Mouse (Mus musculus): ENCODE results near the gene Gm44805. TPM values are rescaled to one million over a fixed set of nuclear protein-coding genes. Genes with fewer than 3 reads are reported as not detected.
A peak's percentile ranks its signal among the peaks of the same experiment; 100 is the strongest.

Gm44805 gene
- not detected for polyA plus RNA-seq (2021)

DNA sequence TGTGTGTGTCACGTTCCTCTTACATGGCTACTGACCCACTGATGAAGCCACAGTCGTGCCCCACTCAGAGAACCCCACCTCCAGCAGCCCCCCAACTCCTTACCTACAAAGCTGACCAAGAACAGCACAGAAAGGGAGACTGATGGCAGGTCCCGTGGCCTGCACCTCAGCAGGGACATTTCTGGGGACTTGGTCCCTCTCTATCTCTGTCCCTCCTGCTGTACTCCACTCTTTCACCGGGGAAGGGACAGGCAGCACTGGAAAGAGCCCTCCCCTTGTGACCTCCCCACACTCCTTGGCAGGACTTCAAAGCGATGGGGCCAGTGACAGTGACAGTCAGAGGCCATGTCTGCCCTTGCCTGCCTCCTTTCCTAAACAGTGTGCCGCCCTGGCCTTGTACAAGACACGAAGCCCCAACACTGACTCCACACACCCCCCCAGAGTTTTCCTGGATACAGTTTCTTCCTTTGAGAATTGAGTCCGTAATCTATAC lies at the start of gene Gm44805, which contains the start of gene Apoc4:
Gm44805 (minus strand) TSS at position 222 of the 493 bp plus-strand sequence.
Apoc4 (minus strand) TSS at position 278 of the 493 bp plus-strand sequence.
- TF ChIP-seq CTCF (IDR thresholded peaks at IDR 0.05) = no peak
- H3K27me3 ChIP-seq = no peaks in the 10 kb centered on the region
- ChIA-PET POLR2A (no interaction called here), CTCF (interaction anchor here (1.7 to 2.2 kb wide), 2 partner anchors 9 to 12 kb away, joined by 4 to 10 read pairs; no protein-coding TSS in a partner anchor)
- no peak for DNase-seq (ENCODE audit: low read depth, low spot score)
- no peak for ATAC-seq
- in situ Hi-C loops (cut with MboI; ENCODE audit: low pct_unique_long_range_greater_than_20kb) = no loop called here

- in situ Hi-C loops (cut with MboI; ENCODE audit: low pct_unique_long_range_greater_than_20kb) = no loop called here
- ATAC-seq (no peak), DNase-seq (ENCODE audit: low read depth, low spot score) (no peak)
- H3K27me3 ChIP-seq = no peaks in the 10 kb centered on the region
- TF ChIP-seq CTCF (IDR thresholded peaks at IDR 0.05) = no peak
- ChIA-PET POLR2A (no interaction called here), CTCF (no interaction called here)
These were observed 45.3 kb upstream of the Gm44805 start for GRCm38 (mm10) chr7:19726541-19726940.

GRCm38 (mm10) chr7:19724167-19724566 lies 42.9 kb upstream of the Gm44805 start:
- ATAC-seq (no peak), DNase-seq (ENCODE audit: low read depth, low spot score) (no peak)
- POLR2A ChIA-PET = no interaction called here
- H3K27me3 ChIP-seq = no peaks in the 10 kb centered on the region
- CTCF ChIA-PET = interaction anchor here (1.4 kb wide), 1 partner anchor 15 kb away, joined by 3 read pairs; no protein-coding TSS in a partner anchor
- TF ChIP-seq CTCF (IDR thresholded peaks at IDR 0.05) = no peak
- in situ Hi-C loops (cut with MboI; ENCODE audit: low pct_unique_long_range_greater_than_20kb) = no loop called here

DNA sequence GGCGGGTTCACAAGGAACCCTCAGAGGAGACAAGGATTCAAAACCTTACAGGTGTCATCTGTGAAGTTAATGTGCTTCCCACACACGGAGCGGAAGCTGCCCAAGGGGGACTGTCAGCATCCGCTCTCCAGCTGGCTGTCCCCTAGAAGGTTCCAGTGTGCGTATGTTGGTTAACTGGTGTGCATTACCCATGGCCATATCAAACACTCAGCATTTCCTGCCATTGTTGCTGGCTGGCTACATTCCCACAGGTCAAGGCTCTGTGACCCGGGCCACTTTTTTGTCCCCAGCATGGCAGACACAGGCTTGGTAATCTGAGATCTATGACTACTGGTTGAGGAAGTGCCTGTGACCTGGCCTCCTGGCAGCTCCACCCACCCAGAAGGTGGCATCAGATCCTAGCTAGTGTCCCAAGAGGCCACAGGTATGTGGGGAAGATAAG lies 41.6 kb upstream of the Gm44805 start:
- POLR2A ChIA-PET = interaction anchor here (0.6 kb wide), 1 partner anchor 148 kb away, joined by 4 read pairs; no protein-coding TSS in a partner anchor

GRCm38 (mm10) chr7:19719200-19719599 lies 38.0 kb upstream of the Gm44805 start:
- DNase-seq (ENCODE audit: low read depth, low spot score) (no peak), ATAC-seq (no peak)
- H3K27me3 ChIP-seq = no peaks in the 10 kb centered on the region
- in situ Hi-C loops (cut with MboI; ENCODE audit: low pct_unique_long_range_greater_than_20kb) = no loop called here
- CTCF ChIA-PET = no interaction called here
- TF ChIP-seq CTCF (IDR thresholded peaks at IDR 0.05) = no peak
- POLR2A ChIA-PET = interaction anchor here (1.0 kb wide), 1 partner anchor 50 kb away, joined by 3 read pairs; no protein-coding TSS in a partner anchor

More for the DNA sequence above, 41.6 kb upstream of the Gm44805 start:
- CTCF ChIA-PET = no interaction called here
- in situ Hi-C loops (cut with MboI; ENCODE audit: low pct_unique_long_range_greater_than_20kb) = no loop called here
- no peak for TF ChIP-seq CTCF (IDR thresholded peaks at IDR 0.05)
- DNase-seq (ENCODE audit: low read depth, low spot score) (no peak), ATAC-seq (no peak)
- no peaks in the 10 kb centered on the region for H3K27me3 ChIP-seq

DNA sequence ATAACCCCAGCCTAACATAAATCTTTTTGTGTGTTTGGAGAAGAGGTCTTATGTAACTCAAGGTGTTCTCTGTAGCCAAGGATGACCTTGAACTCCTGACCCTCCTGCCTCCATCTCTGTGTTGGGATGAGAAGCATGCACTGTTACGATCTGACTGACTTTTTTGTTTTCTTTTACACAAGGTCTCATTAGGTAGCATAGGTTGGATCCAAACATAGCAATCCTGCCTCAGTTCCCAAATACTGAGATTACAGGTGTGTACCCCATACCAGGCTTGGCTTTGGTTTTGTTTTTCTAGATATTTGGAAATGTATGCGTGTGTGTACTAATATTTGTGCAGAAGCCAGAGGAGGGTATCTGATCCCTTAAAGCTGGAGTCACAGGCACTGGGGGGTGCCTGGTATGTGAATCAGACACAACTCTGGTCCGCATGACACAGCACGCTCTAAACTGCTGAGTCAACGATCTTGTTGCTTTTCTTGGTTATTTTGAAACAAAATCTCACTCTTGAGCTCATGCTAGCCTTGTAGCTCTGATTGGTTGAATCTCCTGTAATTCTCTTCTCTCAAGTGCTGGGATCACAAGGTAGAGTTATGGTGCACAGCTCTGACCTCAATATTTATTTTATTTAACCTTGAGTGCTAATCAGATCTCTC lies 37.2 kb upstream of the Gm44805 start:
- in situ Hi-C loops (cut with MboI; ENCODE audit: low pct_unique_long_range_greater_than_20kb) = no loop called here
- ChIA-PET POLR2A (interaction anchor here (0.9 to 1.0 kb wide), 2 partner anchors 14 to 50 kb away, joined by 3 read pairs; no protein-coding TSS in a partner anchor), CTCF (no interaction called here)
- DNase-seq (ENCODE audit: low read depth, low spot score) (no peak), ATAC-seq (no peak)
- H3K27me3 ChIP-seq = no peaks in the 10 kb centered on the region
- TF ChIP-seq CTCF (IDR thresholded peaks at IDR 0.05) = no peak

- no peak for TF ChIP-seq CTCF (IDR thresholded peaks at IDR 0.05)
- ChIA-PET POLR2A (no interaction called here), CTCF (interaction anchor here (1.6 kb wide), 1 partner anchor 15 kb away, joined by 4 read pairs; no protein-coding TSS in a partner anchor)
- DNase-seq (ENCODE audit: low read depth, low spot score) (no peak), ATAC-seq (no peak)
- in situ Hi-C loops (cut with MboI; ENCODE audit: low pct_unique_long_range_greater_than_20kb) = no loop called here
- H3K27me3 ChIP-seq = no peaks in the 10 kb centered on the region
These were observed 36.1 kb upstream of the Gm44805 start for GRCm38 (mm10) chr7:19717346-19717745.

DNA sequence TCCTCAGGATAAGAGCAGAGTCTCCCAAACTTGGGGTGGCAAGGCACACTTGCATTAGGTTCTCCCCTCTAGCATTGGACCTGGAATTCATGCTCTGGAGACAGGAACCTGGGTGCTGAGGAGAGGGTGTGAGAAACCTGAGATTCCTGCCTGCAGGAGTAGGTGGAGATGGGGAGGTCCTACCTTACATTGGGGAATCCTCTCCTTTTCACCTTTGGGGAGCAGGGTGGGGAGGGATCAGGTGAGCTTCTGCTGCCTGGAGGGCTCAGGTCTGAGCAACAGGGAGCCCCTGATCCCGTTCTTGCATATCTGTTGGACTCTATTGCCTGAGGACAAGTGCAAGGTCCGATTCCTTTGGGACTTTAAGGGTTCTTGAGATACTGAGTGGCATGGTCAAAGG lies 35.6 kb upstream of the Gm44805 start:
- CTCF ChIA-PET = interaction anchor here (1.3 to 1.6 kb wide), 3 partner anchors 15 to 51 kb away, joined by 3 to 4 read pairs (median 3); no protein-coding TSS in a partner anchor
- DNase-seq (ENCODE audit: low read depth, low spot score) = no peak
- in situ Hi-C loops (cut with MboI; ENCODE audit: low pct_unique_long_range_greater_than_20kb) = no loop called here
- no peak for ATAC-seq
- TF ChIP-seq CTCF (IDR thresholded peaks at IDR 0.05) = no peak
- POLR2A ChIA-PET = interaction anchor here (0.8 to 1.3 kb wide), 2 partner anchors 31 to 45 kb away, joined by 3 to 6 read pairs; no protein-coding TSS in a partner anchor
- no peaks in the 10 kb centered on the region for H3K27me3 ChIP-seq

GRCm38 (mm10) chr7:19716055-19716682 lies 34.9 kb upstream of the Gm44805 start:
- ATAC-seq (no peak), DNase-seq (ENCODE audit: low read depth, low spot score) (no peak)
- ChIA-PET CTCF (interaction anchor here (1.0 to 6.6 kb wide), 5 partner anchors 16 to 353 kb away, joined by 3 to 43 read pairs (median 3); no protein-coding TSS in a partner anchor), POLR2A (interaction anchor here (0.8 to 1.3 kb wide), 3 partner anchors 27 to 45 kb away, joined by 3 to 6 read pairs (median 3); no protein-coding TSS in a partner anchor)
- no peak for TF ChIP-seq CTCF (IDR thresholded peaks at IDR 0.05)
- in situ Hi-C loops (cut with MboI; ENCODE audit: low pct_unique_long_range_greater_than_20kb) = no loop called here
- H3K27me3 ChIP-seq = no peaks in the 10 kb centered on the region

- in situ Hi-C loops (cut with MboI; ENCODE audit: low pct_unique_long_range_greater_than_20kb) = no loop called here
- ChIA-PET CTCF (interaction anchor here (1.0 to 6.6 kb wide), 4 partner anchors 25 to 353 kb away, joined by 3 to 43 read pairs (median 3); no protein-coding TSS in a partner anchor), POLR2A (interaction anchor here (0.8 to 1.3 kb wide), 4 partner anchors 20 to 49 kb away, joined by 3 to 4 read pairs (median 3); no protein-coding TSS in a partner anchor)
- DNase-seq (ENCODE audit: low read depth, low spot score) = peak; percentile 99
- TF ChIP-seq CTCF (IDR thresholded peaks at IDR 0.05) = no peak
- peak; percentile 97 for ATAC-seq
- no peaks in the 10 kb centered on the region for H3K27me3 ChIP-seq
These were observed 34.2 kb upstream of the Gm44805 start, which contains the start of gene Tomm40 for GRCm38 (mm10) chr7:19715239-19716054. Tomm40 (minus strand) TSS chr7:19715438.

Measured in Patski (cell line).